Mouse (Mus musculus) intestine, embryonic 16.5 days (tissue): ENCODE data around the gene Epb41l5. TPM values are rescaled to one million over a fixed set of nuclear protein-coding genes. Genes with fewer than 3 reads are reported as not detected.
A peak's percentile ranks its signal among the peaks of the same experiment; 100 is the strongest.

Experiments
- ATAC-seq: fragments of 200-750 bp; cut with Nextera tagmentation; 2 replicates; pipeline ENCODE4 v1.8.0; 2017; ENCODE audit warnings: moderate TSS enrichment, moderate library complexity
- H3K27ac ChIP-seq: fragments of 300-500 bp; sonication (generic); 2 replicates; pipeline ENCODE4 v1.5.1; 2014; ENCODE audit warnings: mild to moderate bottlenecking, low read length
- H3K27me3 ChIP-seq: fragments of 300-500 bp; sonication (generic); replicated peaks from 2 replicates; pipeline ENCODE4 v1.6.1; 2014; ENCODE audit warnings: low read length, control low read depth, mixed read lengths; ENCODE audit not compliant: control insufficient read depth, insufficient read depth
- H3K36me3 ChIP-seq: fragments of 300-500 bp; sonication (generic); 2 replicates; pipeline ENCODE4 v1.6.1; 2014; ENCODE audit warnings: low read length, control low read depth; ENCODE audit not compliant: control insufficient read depth, insufficient read depth
- H3K4me1 ChIP-seq: fragments of 300-500 bp; sonication (generic); 2 replicates; pipeline ENCODE4 v1.6.1; 2014; ENCODE audit warnings: low read length, control low read depth, mixed read lengths; ENCODE audit not compliant: control insufficient read depth, insufficient read depth
- H3K4me2 ChIP-seq: fragments of 300-500 bp; sonication (generic); 2 replicates; pipeline ENCODE4 v1.6.1; 2014; ENCODE audit warnings: low read depth, low read length, control low read depth
- H3K4me3 ChIP-seq: fragments of 300-500 bp; sonication (generic); 2 replicates; pipeline ENCODE4 v1.5.1; 2014; ENCODE audit warnings: mild to moderate bottlenecking, low read length
- H3K9ac ChIP-seq: fragments of 300-500 bp; sonication (generic); 2 replicates; pipeline ENCODE4 v1.6.1; 2014; ENCODE audit warnings: low read depth, low read length
- H3K9me3 ChIP-seq: fragments of 300-500 bp; sonication (generic); 2 replicates; pipeline ENCODE4 v1.6.1; 2016; ENCODE audit warnings: low read length, control low read depth; ENCODE audit not compliant: control insufficient read depth
- WGBS: fragments of 180-500 bp; shearing (Covaris S2); extraction: QIAGEN DNeasy Blood & Tissue Kit; methylation state at CpG from one replicate; pipeline ENCODE4 v1.1.7; 2014; 5-methylcytosine and 5-hydroxymethylcytosine counted together
- polyA plus RNA-seq: library from polyadenylated mRNA; unstranded; fragments of >200 nt; fragmentation: Nextera tagmentation; extraction: Ambion mirVana; gene quantifications from 2 replicates; pipeline ENCODE4 v1.2.1, GENCODE M21; 2015

Epb41l5 gene
- polyA plus RNA-seq, 1 experiment from 2014 or later = 36.3 TPM

- Histone ChIP-seq H3K4me3 (no peak overlapping the region), H3K27me3 (no peaks in the 10 kb centered on the region), H3K36me3 (no peaks in the 10 kb centered on the region), H3K4me2 (peak overlapping the region; percentile 30; the same call in 1 of the 2 replicates), H3K4me1 (0 out of 2 replicates have a peak, but pooled peaks cover 4% of the 10 kb centered on the region), H3K27ac (no peak overlapping the region), H3K9ac (no peak overlapping the region), H3K9me3 (no peaks in the 10 kb centered on the region)
- 62% methylated on average over 2 of the region's 2 CpGs for WGBS
- no peak for ATAC-seq
Observed at GRCm38 (mm10) chr1:119646356-119646755, 2.4 kb downstream of the Epb41l5 start.

- ATAC-seq = peak; percentile 45
- no peaks in the 10 kb centered on the region for H3K9me3 ChIP-seq
Observed at GRCm38 (mm10) chr1:119642367-119642766, 6.4 kb downstream of the Epb41l5 start.

GRCm38 (mm10) chr1:119641090-119641812 lies 7.5 kb downstream of the Epb41l5 start:
- ATAC-seq = peak; percentile 66
- H3K27ac ChIP-seq = peak overlapping the region; percentile 66
- no peak overlapping the region for H3K4me3 ChIP-seq
- no peak overlapping the region for H3K9ac ChIP-seq
- no peaks in the 10 kb centered on the region for H3K9me3 ChIP-seq
- H3K4me2 ChIP-seq = no peak overlapping the region
- peaks cover 12% of the 10 kb centered on the region; the same call in 1 of the 2 replicates for H3K4me1 ChIP-seq
- H3K36me3 ChIP-seq = no peaks in the 10 kb centered on the region
- no peaks in the 10 kb centered on the region for H3K27me3 ChIP-seq

More at GRCm38 (mm10) chr1:119642367-119642766, 6.4 kb downstream of the Epb41l5 start:
- H3K36me3 ChIP-seq = no peaks in the 10 kb centered on the region
- H3K4me3 ChIP-seq = no peak overlapping the region
- no peak overlapping the region for H3K27ac ChIP-seq
- H3K4me1 ChIP-seq = peaks cover 8% of the 10 kb centered on the region; the same call in 1 of the 2 replicates
- H3K4me2 ChIP-seq = no peak overlapping the region
- H3K9ac ChIP-seq = no peak overlapping the region
- 77% methylated on average over 12 of the region's 12 CpGs for WGBS
- H3K27me3 ChIP-seq = no peaks in the 10 kb centered on the region

- Histone ChIP-seq H3K9ac (no peak overlapping the region), H3K4me1 (peaks cover 12% of the 10 kb centered on the region; the same call in 1 of the 2 replicates), H3K27ac (no peak overlapping the region), H3K9me3 (no peaks in the 10 kb centered on the region), H3K4me3 (no peak overlapping the region), H3K36me3 (no peaks in the 10 kb centered on the region), H3K4me2 (no peak overlapping the region), H3K27me3 (no peaks in the 10 kb centered on the region)
- ATAC-seq = no peak
- WGBS = 54% methylated on average over 2 of the region's 2 CpGs
Observed at GRCm38 (mm10) chr1:119640006-119640405, 8.8 kb downstream of the Epb41l5 start.

- Histone ChIP-seq H3K4me2 (peak overlapping the region; percentile 0; the same call in 1 of the 2 replicates), H3K36me3 (no peaks in the 10 kb centered on the region), H3K9me3 (no peaks in the 10 kb centered on the region), H3K27me3 (no peaks in the 10 kb centered on the region), H3K4me3 (no peak overlapping the region), H3K4me1 (peaks cover 9% of the 10 kb centered on the region; the same call in 1 of the 2 replicates), H3K27ac (peak overlapping the region; percentile 80), H3K9ac (no peak overlapping the region)
- WGBS = 63% methylated on average over 6 of the region's 6 CpGs
- peak; percentile 75 for ATAC-seq
Observed at GRCm38 (mm10) chr1:119637188-119638023, 11.4 kb downstream of the Epb41l5 start.

GRCm38 (mm10) chr1:119634746-119635145 lies 14.1 kb downstream of the Epb41l5 start:
- peaks cover 7% of the 10 kb centered on the region; the same call in 1 of the 2 replicates for H3K4me1 ChIP-seq
- WGBS = 70% methylated on average over 3 of the region's 3 CpGs
- H3K4me2 ChIP-seq = no peak overlapping the region
- no peaks in the 10 kb centered on the region for H3K27me3 ChIP-seq
- H3K36me3 ChIP-seq = peaks cover 3% of the 10 kb centered on the region; the same call in 1 of the 2 replicates
- no peak overlapping the region for H3K27ac ChIP-seq
- H3K9ac ChIP-seq = no peak overlapping the region
- H3K9me3 ChIP-seq = no peaks in the 10 kb centered on the region
- ATAC-seq = no peak
- H3K4me3 ChIP-seq = no peak overlapping the region

- 49% methylated on average over 1 of the region's 1 CpGs for WGBS
- ATAC-seq = peak; percentile 82
Observed at GRCm38 (mm10) chr1:119630428-119630827, 18.4 kb downstream of the Epb41l5 start.

GRCm38 (mm10) chr1:119626837-119627236 lies 22.0 kb downstream of the Epb41l5 start:
- no peaks in the 10 kb centered on the region for H3K36me3 ChIP-seq
- H3K4me3 ChIP-seq = no peak overlapping the region
- no peak for ATAC-seq
- 56% methylated on average over 4 of the region's 4 CpGs for WGBS
- 0 out of 2 replicates have a peak, but pooled peaks cover 7% of the 10 kb centered on the region for H3K4me1 ChIP-seq
- no peaks in the 10 kb centered on the region for H3K27me3 ChIP-seq
- no peak overlapping the region for H3K27ac ChIP-seq
- H3K4me2 ChIP-seq = no peak overlapping the region
- no peak overlapping the region for H3K9ac ChIP-seq
- no peaks in the 10 kb centered on the region for H3K9me3 ChIP-seq

More at GRCm38 (mm10) chr1:119630428-119630827, 18.4 kb downstream of the Epb41l5 start:
- no peaks in the 10 kb centered on the region for H3K27me3 ChIP-seq
- H3K4me3 ChIP-seq = no peak overlapping the region
- H3K4me2 ChIP-seq = no peak overlapping the region
- H3K36me3 ChIP-seq = peaks cover 3% of the 10 kb centered on the region; the same call in 1 of the 2 replicates
- no peaks in the 10 kb centered on the region for H3K9me3 ChIP-seq
- no peak overlapping the region for H3K27ac ChIP-seq
- no peak overlapping the region for H3K9ac ChIP-seq
- 0 out of 2 replicates have a peak, but pooled peaks cover 5% of the 10 kb centered on the region for H3K4me1 ChIP-seq

GRCm38 (mm10) chr1:119624444-119624843 lies 24.4 kb downstream of the Epb41l5 start:
- Histone ChIP-seq H3K9ac (no peak overlapping the region), H3K27me3 (no peaks in the 10 kb centered on the region), H3K4me3 (no peak overlapping the region), H3K27ac (no peak overlapping the region), H3K4me2 (no peak overlapping the region), H3K4me1 (0 out of 2 replicates have a peak, but pooled peaks cover 7% of the 10 kb centered on the region), H3K36me3 (no peaks in the 10 kb centered on the region), H3K9me3 (no peaks in the 10 kb centered on the region)
- 38% methylated on average over 2 of the region's 2 CpGs for WGBS
- no peak for ATAC-seq
